Mouse (Mus musculus): ENCODE data around the gene Mill1. TPM values are rescaled to one million over a fixed set of nuclear protein-coding genes. Genes with fewer than 3 reads are reported as not detected.
"Not testable (repeated sequence)": the region's sequence is repeated elsewhere in the genome, so short reads cannot be mapped to it uniquely, and the experiment has no call there.

The Mill1 gene
- total RNA-seq (2021), result not detected

GRCm38 (mm10) chr7:18245047-18245446, at the start of gene Mill1:
Gene Mill1 (plus strand): TSS chr7:18245347.
- intact Hi-C loops (cut with DNase I), result no loop called here
- no peak for DNase-seq (ENCODE audit: low spot score in 2 of 2)

- intact Hi-C loops (cut with DNase I), result loop anchor here (5.0 to 10.0 kb wide), 2 partner anchors 471 to 664 kb away; partner anchors contain the start of gene Pglyrp1
- peak in 1 of 2 experiments; percentile 2 for DNase-seq (ENCODE audit: low spot score in 2 of 2)
Measured at GRCm38 (mm10) chr7:18210938-18211337, 34.2 kb upstream of the Mill1 start.

- intact Hi-C loops (cut with DNase I), result loop anchor here (5.0 to 10.0 kb wide), 2 partner anchors 468 to 660 kb away; partner anchors contain the start of gene Pglyrp1
- DNase-seq (ENCODE audit: low spot score in 2 of 2), result no peak
Measured at GRCm38 (mm10) chr7:18214699-18215098, 30.4 kb upstream of the Mill1 start.

DNA sequence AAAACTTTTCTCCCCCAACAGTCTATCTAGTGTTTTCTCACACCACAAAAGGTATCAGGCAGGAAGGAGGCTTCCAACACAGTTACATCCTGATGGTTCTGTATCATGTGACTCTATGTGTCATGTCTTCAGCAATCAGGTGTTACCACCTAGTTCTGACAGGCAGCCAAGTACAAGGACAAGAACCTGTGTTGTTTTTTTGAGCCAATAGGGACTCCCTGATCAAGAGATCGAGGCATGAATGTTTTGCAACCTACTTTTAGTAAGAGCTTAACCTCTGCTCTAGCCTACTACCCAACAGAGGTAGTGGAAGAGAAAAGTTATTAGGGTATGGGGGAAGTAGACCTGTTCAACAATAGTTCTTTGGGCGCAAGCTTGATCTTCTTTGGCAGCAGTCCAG, 6.6 kb upstream of the Mill1 start:
- DNase-seq (ENCODE audit: low spot score in 2 of 2), result no peak
- intact Hi-C loops (cut with DNase I), result no loop called here

DNA sequence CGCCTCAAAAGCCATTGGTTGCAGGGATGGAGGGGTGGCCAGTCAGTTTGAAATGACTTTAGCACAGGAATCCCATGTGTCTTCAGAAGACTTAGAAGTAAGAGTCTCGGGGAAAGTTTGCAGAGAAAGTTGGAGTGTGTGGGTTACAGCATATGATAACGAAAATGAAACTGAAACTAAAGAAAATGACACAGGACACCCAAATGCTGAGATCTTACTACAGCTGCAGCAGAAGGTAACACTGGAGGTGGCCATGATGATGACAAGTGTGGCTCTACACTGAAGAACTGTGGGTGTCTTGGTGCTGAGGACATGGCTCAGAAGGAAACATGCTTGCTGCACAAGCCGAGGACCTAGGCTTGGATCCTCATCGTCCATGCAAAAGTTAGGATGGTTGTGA, 3.9 kb upstream of the Mill1 start:
- intact Hi-C loops (cut with DNase I), result no loop called here
- DNase-seq (ENCODE audit: low spot score in 2 of 2), result no peak

- DNase-seq (ENCODE audit: low spot score in 2 of 2); intact Hi-C loops (cut with DNase I): not testable (repeated sequence)
Measured at GRCm38 (mm10) chr7:18243959-18244573, 1.1 kb upstream of the Mill1 start.

- intact Hi-C loops (cut with DNase I), result no loop called here
- no peak for DNase-seq (ENCODE audit: low spot score in 2 of 2)
Measured at GRCm38 (mm10) chr7:18260219-18260618, 15.1 kb downstream of the Mill1 start.

- intact Hi-C loops (cut with DNase I), result no loop called here
- no peak for DNase-seq (ENCODE audit: low spot score in 2 of 2)
Measured at GRCm38 (mm10) chr7:18265089-18265488, 19.9 kb downstream of the Mill1 start.

Other genes starting within 250 kb of the Mill1 start
- gene Ceacam13, start 235.5 kb upstream of the Mill1 start, total RNA-seq (2021), result not detected
- not detected for gene Ceacam12, start 179.4 kb upstream of the Mill1 start, total RNA-seq (2021)
- not detected for gene Igfl3, start 68.9 kb upstream of the Mill1 start, total RNA-seq (2021)
- gene Psg18, start 109.7 kb downstream of the Mill1 start, total RNA-seq (2021), result not detected
- gene Psg28, start 186.7 kb downstream of the Mill1 start, total RNA-seq (2021), result not detected
- gene Psg26, start 238.8 kb downstream of the Mill1 start, total RNA-seq (2021), result not detected